Mouse (Mus musculus): ENCODE measurements at regions not wholly inside any gene's neighbourhood (a gene's known extent, or its start where the extent isn't known, plus 50 kb on each side); places are given as distances from the start of the nearest gene placed in this dataset.

DNA sequence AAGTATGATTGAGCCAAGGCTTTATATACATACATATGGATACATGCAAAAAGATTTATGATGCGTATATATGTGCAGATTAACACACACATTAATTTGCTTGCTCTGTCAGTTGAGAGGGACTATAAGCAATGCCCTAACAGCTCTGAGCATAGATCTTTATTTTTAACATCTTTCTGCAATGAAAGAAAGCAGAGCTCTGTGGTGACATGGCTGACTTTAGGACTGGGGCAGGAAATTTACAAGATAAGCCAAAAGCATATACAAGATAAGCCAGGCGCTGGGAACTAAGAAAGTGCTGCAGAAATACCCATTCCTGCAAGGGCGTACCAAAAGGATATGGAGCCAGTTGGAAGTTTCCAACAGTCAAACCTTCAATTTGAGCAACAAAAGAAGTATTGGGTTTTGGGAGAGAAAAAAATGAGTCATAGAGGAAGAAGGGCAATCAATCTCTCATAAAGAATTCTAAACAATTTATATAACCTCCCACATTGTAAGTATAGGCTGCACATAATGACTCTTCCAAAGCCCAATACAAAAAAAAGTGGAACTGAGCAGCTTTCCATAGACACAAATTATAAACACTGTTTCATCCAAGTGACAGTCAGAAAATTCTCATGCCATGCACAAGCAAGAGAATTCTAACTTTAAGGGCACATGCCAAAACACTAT is 174.2 kb downstream of the Gm21897 start:
- H3K27me3 ChIP-seq (replicated peaks): no peaks in the 10 kb centered on the region
- H3K4me3 ChIP-seq: no peak overlapping the region
- 54% methylated on average over 3 of the region's 3 CpGs for WGBS
- H3K9ac ChIP-seq: no peak overlapping the region
- no peak overlapping the region for H3K27ac ChIP-seq (replicated peaks)
- no peaks in the 10 kb centered on the region; the same call in 1 of the 2 replicates for H3K9me3 ChIP-seq
- H3K4me1 ChIP-seq: no peaks in the 10 kb centered on the region
- no peak overlapping the region for H3K4me2 ChIP-seq
- no peak for ATAC-seq (ENCODE audit: extremely low read depth, insufficient number of reproducible peaks, low FRiP score, low TSS enrichment)
- no peaks in the 10 kb centered on the region for H3K36me3 ChIP-seq

DNA sequence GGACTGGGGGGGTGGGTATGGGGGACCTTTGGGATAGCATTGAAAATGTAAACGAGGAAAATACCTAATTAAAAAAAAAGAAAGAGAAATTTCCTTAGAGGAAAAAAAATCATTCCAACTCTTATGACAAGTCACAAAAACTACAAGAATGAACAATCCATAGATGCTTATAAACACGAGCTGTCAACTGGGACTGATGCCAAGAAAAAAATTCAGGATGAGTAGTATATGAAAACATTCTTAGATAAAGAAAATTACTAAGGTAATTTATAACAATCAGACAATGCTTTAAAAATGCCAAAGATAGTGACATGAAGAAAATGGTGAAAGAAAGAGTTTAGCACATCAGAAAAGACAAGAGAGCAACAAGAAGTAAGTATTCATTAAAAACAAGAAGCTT is 176.0 kb downstream of the Gm21897 start:
- no peak overlapping the region for H3K9ac ChIP-seq
- no peak overlapping the region for H3K4me2 ChIP-seq
- no peaks in the 10 kb centered on the region for H3K36me3 ChIP-seq
- no peak for ATAC-seq (ENCODE audit: extremely low read depth, insufficient number of reproducible peaks, low FRiP score, low TSS enrichment)
- WGBS: 55% methylated on average over 2 of the region's 2 CpGs
- no peaks in the 10 kb centered on the region for H3K4me1 ChIP-seq
- H3K4me3 ChIP-seq: no peak overlapping the region
- H3K27ac ChIP-seq (replicated peaks): no peak overlapping the region
- H3K27me3 ChIP-seq (replicated peaks): no peaks in the 10 kb centered on the region
- peaks cover 3% of the 10 kb centered on the region; the same call in 1 of the 2 replicates for H3K9me3 ChIP-seq

Measured in heart, embryonic 13.5 days (tissue).